Mouse (Mus musculus) left cerebral cortex, adult 9 months (tissue): Measurements from ENCODE around the gene Wdfy3.

ENCODE experiments used
- DNase-seq, 2 experiments: peaks; one replicate each; pipeline ENCODE4 v3.0.0; 2022; ENCODE audit warnings: low spot score in 2 of 2

Gene Wdfy3

GRCm38 (mm10) chr5:101833875-101834274, 235.8 kb downstream of the Wdfy3 start:
- DNase-seq: no peak

GRCm38 (mm10) chr5:101832991-101833390, 236.7 kb downstream of the Wdfy3 start:
- DNase-seq: no peak

GRCm38 (mm10) chr5:101832042-101832441, 237.7 kb downstream of the Wdfy3 start:
- DNase-seq: no peak

GRCm38 (mm10) chr5:101830180-101830579, 239.5 kb downstream of the Wdfy3 start:
- DNase-seq: no peak

- DNase-seq: no peak
These were observed 240.8 kb downstream of the Wdfy3 start for GRCm38 (mm10) chr5:101828932-101829331.

GRCm38 (mm10) chr5:101827477-101827876, 242.2 kb downstream of the Wdfy3 start:
- DNase-seq: no peak

GRCm38 (mm10) chr5:101826531-101826970, 243.2 kb downstream of the Wdfy3 start:
- peak in 1 of 2 experiments; percentile 30 for DNase-seq

GRCm38 (mm10) chr5:101825111-101825911, 244.4 kb downstream of the Wdfy3 start:
- peak in 1 of 2 experiments; percentile 44 for DNase-seq

- DNase-seq: no peak
These were observed 247.4 kb downstream of the Wdfy3 start for GRCm38 (mm10) chr5:101822311-101822670.

- DNase-seq: no peak
These were observed 248.0 kb downstream of the Wdfy3 start for GRCm38 (mm10) chr5:101821491-101822310.

GRCm38 (mm10) chr5:101821052-101821451, 248.7 kb downstream of the Wdfy3 start:
- no peak for DNase-seq

GRCm38 (mm10) chr5:101819844-101820243, 249.9 kb downstream of the Wdfy3 start:
- no peak for DNase-seq

- no peak for DNase-seq
These were observed 250.5 kb downstream of the Wdfy3 start for GRCm38 (mm10) chr5:101819216-101819615.

- DNase-seq: no peak
These were observed 252.9 kb downstream of the Wdfy3 start for GRCm38 (mm10) chr5:101816822-101817221.

GRCm38 (mm10) chr5:101811296-101812169, 258.2 kb downstream of the Wdfy3 start:
- DNase-seq: peak in 1 of 2 experiments; percentile 63

GRCm38 (mm10) chr5:101802358-101803022, 267.2 kb downstream of the Wdfy3 start:
- DNase-seq: no peak

- DNase-seq: no peak
These were observed 267.8 kb downstream of the Wdfy3 start for GRCm38 (mm10) chr5:101801891-101802290.

GRCm38 (mm10) chr5:101792665-101793064, 277.1 kb downstream of the Wdfy3 start:
- no peak for DNase-seq

- DNase-seq: no peak
These were observed 279.2 kb downstream of the Wdfy3 start for GRCm38 (mm10) chr5:101790560-101790959.

- DNase-seq: no peak
These were observed 280.0 kb downstream of the Wdfy3 start for GRCm38 (mm10) chr5:101789770-101790169.

- DNase-seq: no peak
These were observed 283.7 kb downstream of the Wdfy3 start for GRCm38 (mm10) chr5:101785921-101786614.
